Mouse (Mus musculus) limb, embryonic 13.5 days (tissue): ENCODE measurements around the gene Gm11146. TPM values are rescaled to one million over a fixed set of nuclear protein-coding genes. Genes with fewer than 3 reads are reported as not detected.

Source experiments
- ATAC-seq: fragments of 200-750 bp; cut with Nextera tagmentation; 2 replicates; pipeline ENCODE4 v1.8.0; 2017; ENCODE audit warnings: low read depth, moderate number of reproducible peaks, moderate TSS enrichment; ENCODE audit not compliant: low FRiP score
- H3K27ac ChIP-seq: fragments of 300-500 bp; sonication (generic); 2 replicates; pipeline ENCODE4 v1.5.1; 2015; ENCODE audit warnings: inconsistent platforms, mild to moderate bottlenecking, moderate library complexity
- H3K27me3 ChIP-seq: fragments of 300-500 bp; sonication (generic); 2 replicates; pipeline ENCODE4 v1.6.1; 2015; ENCODE audit warnings: mild to moderate bottlenecking, inconsistent platforms
- H3K36me3 ChIP-seq: fragments of 300-500 bp; sonication (generic); 2 replicates; pipeline ENCODE4 v1.6.1; 2015; ENCODE audit warnings: inconsistent platforms, mild to moderate bottlenecking, moderate library complexity
- H3K4me1 ChIP-seq: fragments of 300-500 bp; sonication (generic); 2 replicates; pipeline ENCODE4 v1.6.1; 2015; ENCODE audit warnings: inconsistent platforms
- H3K4me2 ChIP-seq: fragments of 300-500 bp; sonication (generic); replicated peaks from 2 replicates; pipeline ENCODE4 v1.6.1; 2015; ENCODE audit warnings: inconsistent platforms, mild to moderate bottlenecking, moderate library complexity
- H3K4me3 ChIP-seq: fragments of 300-500 bp; sonication (generic); 2 replicates; pipeline ENCODE4 v1.5.1; 2015; ENCODE audit warnings: moderate library complexity, mild to moderate bottlenecking, inconsistent platforms
- H3K9ac ChIP-seq: fragments of 300-500 bp; sonication (generic); 2 replicates; pipeline ENCODE4 v1.6.1; 2015; ENCODE audit warnings: mild to moderate bottlenecking, inconsistent platforms
- H3K9me3 ChIP-seq: fragments of 300-500 bp; sonication (generic); 2 replicates; pipeline ENCODE4 v1.6.1; 2016; ENCODE audit warnings: inconsistent platforms
- WGBS: fragments of 180-500 bp; shearing (Covaris S2); methylation state at CpG from one replicate; pipeline ENCODE4 v1.1.7; 2015; 5-methylcytosine and 5-hydroxymethylcytosine counted together
- polyA plus RNA-seq: library from polyadenylated mRNA; unstranded; fragments of >200 nt; fragmentation: Nextera tagmentation; extraction: Ambion mirVana; gene quantifications from 2 replicates; pipeline ENCODE4 v1.2.1, GENCODE M21; 2015

Gene Gm11146
- polyA plus RNA-seq, 1 experiment from 2014 or later: not detected

DNA sequence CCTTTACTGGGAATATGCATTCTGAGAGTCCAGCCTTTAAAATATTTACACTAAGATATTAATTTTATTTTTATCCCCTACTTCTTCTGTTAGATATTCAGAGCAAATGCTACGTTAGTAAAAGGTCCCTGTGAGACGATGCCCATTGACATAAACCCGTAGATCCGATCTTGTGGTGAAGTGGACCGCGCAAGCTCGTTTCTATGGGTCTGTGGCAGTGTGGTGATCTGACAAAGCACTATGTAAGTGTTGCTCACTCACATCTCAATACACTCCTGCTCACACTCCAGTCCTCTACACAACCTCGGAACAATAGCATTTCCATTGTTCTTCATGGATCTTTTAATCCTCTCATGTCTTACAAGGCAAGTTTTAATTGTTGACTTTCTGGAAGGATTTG lies 3.1 kb downstream of the Gm11146 start:
- Histone ChIP-seq H3K9ac (no peak overlapping the region), H3K4me3 (no peak overlapping the region), H3K4me2 (no peak overlapping the region), H3K27ac (no peak overlapping the region), H3K27me3 (no peaks in the 10 kb centered on the region), H3K9me3 (no peaks in the 10 kb centered on the region), H3K36me3 (peaks cover 8% of the 10 kb centered on the region), H3K4me1 (peaks cover 4% of the 10 kb centered on the region)
- 92% methylated on average over 8 of the region's 8 CpGs for WGBS
- no peak for ATAC-seq

DNA sequence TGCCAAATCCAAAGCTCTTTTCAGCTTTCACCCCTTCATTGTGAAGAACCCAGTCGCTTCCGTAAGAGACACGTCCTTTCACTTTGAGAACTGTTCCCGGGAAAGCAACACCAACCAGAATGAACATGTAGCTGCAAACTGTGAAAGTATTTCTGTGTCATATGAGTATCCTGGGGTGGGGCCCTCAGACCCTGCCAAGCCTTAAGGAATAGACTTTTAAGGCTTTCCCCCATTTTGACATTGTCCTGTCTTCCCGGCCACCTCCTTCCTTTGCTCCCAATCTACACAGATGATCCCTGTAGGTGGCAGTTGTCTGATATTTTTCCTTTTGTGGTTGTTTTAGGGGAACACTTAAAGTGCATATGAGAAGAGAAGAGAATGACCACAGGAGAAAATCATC lies 5.3 kb downstream of the Gm11146 start:
- Histone ChIP-seq H3K9ac (no peak overlapping the region), H3K4me1 (peaks cover 14% of the 10 kb centered on the region), H3K36me3 (peaks cover 8% of the 10 kb centered on the region), H3K27me3 (no peaks in the 10 kb centered on the region), H3K4me2 (no peak overlapping the region), H3K27ac (no peak overlapping the region), H3K9me3 (no peaks in the 10 kb centered on the region), H3K4me3 (no peak overlapping the region)
- no peak for ATAC-seq
- 87% methylated on average over 5 of the region's 5 CpGs for WGBS

DNA sequence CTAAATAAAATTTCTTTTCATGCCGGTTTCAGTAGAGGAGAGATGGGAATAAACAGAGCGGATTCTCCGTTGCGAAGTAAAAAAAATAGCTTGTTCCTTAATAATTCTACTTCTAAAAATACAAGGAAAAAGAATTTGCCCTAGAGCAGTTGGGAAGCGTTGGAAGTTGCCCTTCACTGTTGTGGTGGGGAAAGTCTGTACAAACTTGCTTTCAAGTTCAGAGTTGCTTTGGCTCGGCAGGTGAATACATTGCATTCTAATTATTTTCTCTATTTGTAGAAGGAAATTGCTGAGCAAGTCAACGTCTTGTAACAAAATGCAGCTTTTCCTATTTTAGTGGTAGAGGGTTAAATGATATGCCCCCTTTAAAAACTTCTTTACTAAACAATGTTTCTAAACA lies 6.2 kb downstream of the Gm11146 start:
- no peaks in the 10 kb centered on the region for H3K27me3 ChIP-seq
- no peak overlapping the region for H3K4me3 ChIP-seq
- no peak for ATAC-seq
- H3K4me2 ChIP-seq: no peak overlapping the region
- H3K9me3 ChIP-seq: no peaks in the 10 kb centered on the region
- H3K9ac ChIP-seq: no peak overlapping the region
- no peak overlapping the region for H3K27ac ChIP-seq
- 74% methylated on average over 7 of the region's 7 CpGs for WGBS
- H3K4me1 ChIP-seq: peaks cover 14% of the 10 kb centered on the region
- peaks cover 8% of the 10 kb centered on the region for H3K36me3 ChIP-seq

GRCm38 (mm10) chr16:77594553-77594952 lies 7.3 kb downstream of the Gm11146 start:
- ATAC-seq: no peak
- Histone ChIP-seq H3K36me3 (peaks cover 6% of the 10 kb centered on the region), H3K4me2 (no peak overlapping the region), H3K27me3 (no peaks in the 10 kb centered on the region), H3K9ac (no peak overlapping the region), H3K9me3 (no peaks in the 10 kb centered on the region), H3K4me1 (peaks cover 14% of the 10 kb centered on the region), H3K27ac (peak overlapping the region; percentile 44; the same call in 1 of the 2 replicates), H3K4me3 (no peak overlapping the region)
- WGBS: 78% methylated on average over 13 of the region's 13 CpGs

GRCm38 (mm10) chr16:77593828-77594421 lies 8.0 kb downstream of the Gm11146 start:
- peak overlapping the region; percentile 39; the same call in 1 of the 2 replicates for H3K27ac ChIP-seq
- ATAC-seq: peak; percentile 66; the same call in 1 of the 2 replicates
- H3K4me3 ChIP-seq: no peak overlapping the region
- H3K4me2 ChIP-seq: 0 out of 2 replicates have a peak overlapping the region, but pooled peaks have one; percentile 9
- H3K4me1 ChIP-seq: peaks cover 14% of the 10 kb centered on the region
- WGBS: 61% methylated on average over 12 of the region's 12 CpGs
- H3K27me3 ChIP-seq: no peaks in the 10 kb centered on the region
- H3K9me3 ChIP-seq: no peaks in the 10 kb centered on the region
- H3K9ac ChIP-seq: no peak overlapping the region
- H3K36me3 ChIP-seq: peaks cover 2% of the 10 kb centered on the region; the same call in 1 of the 2 replicates

DNA sequence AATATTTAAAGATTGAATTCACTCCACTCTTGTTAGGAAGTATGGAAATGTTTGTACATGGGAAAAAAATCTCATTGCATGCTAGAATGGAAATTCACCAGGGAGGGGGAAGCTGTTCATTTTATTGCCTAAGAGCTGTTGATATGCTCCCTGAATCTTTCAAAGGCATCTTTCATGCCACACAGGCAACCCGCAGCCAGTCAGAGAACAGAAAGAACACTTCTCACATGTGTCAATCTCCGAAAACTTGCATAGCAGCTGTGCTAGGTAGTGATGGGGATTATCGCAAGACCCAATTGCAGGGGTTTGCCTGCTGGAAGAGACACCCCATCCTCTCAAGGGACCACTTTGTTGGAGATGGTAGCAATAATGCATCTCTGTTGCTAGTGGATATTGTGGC lies 8.9 kb downstream of the Gm11146 start:
- no peak overlapping the region for H3K9ac ChIP-seq
- no peak overlapping the region for H3K4me2 ChIP-seq
- H3K27ac ChIP-seq: peak overlapping the region; percentile 6; the same call in 1 of the 2 replicates
- H3K27me3 ChIP-seq: no peaks in the 10 kb centered on the region
- H3K4me3 ChIP-seq: no peak overlapping the region
- peak; percentile 67 for ATAC-seq
- peaks cover 2% of the 10 kb centered on the region; the same call in 1 of the 2 replicates for H3K36me3 ChIP-seq
- H3K4me1 ChIP-seq: peaks cover 14% of the 10 kb centered on the region
- no peaks in the 10 kb centered on the region for H3K9me3 ChIP-seq
- WGBS: 48% methylated on average over 3 of the region's 3 CpGs

- Histone ChIP-seq H3K27me3 (no peaks in the 10 kb centered on the region), H3K9ac (no peak overlapping the region), H3K27ac (no peak overlapping the region), H3K36me3 (peaks cover 2% of the 10 kb centered on the region; the same call in 1 of the 2 replicates), H3K4me3 (no peak overlapping the region), H3K4me1 (peaks cover 4% of the 10 kb centered on the region; the same call in 1 of the 2 replicates), H3K4me2 (no peak overlapping the region), H3K9me3 (no peaks in the 10 kb centered on the region)
- ATAC-seq: peak; percentile 8; the same call in 1 of the 2 replicates
- WGBS: 76% methylated on average over 5 of the region's 5 CpGs
Measured at GRCm38 (mm10) chr16:77573036-77573435, 28.9 kb downstream of the Gm11146 start.

DNA sequence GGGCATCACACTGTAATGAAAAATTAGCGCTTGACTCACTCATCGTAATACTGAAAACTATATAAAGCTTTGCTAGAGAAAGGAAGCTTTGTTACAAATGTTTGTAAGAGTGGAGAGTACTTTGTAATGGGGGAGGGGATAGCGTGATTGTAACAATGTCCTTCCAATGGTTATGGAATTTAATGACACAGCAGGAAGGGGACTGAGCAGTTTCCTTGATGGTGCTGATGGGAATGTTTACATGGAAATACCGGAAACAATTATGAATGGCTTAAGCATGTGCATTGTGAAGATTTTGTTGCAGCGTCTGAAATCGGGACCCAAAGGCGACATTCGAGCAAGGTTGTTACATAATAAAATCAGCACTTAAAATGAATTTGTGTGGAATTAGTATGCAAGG lies 32.4 kb downstream of the Gm11146 start:
- Histone ChIP-seq H3K4me3 (no peak overlapping the region), H3K36me3 (peaks cover 2% of the 10 kb centered on the region; the same call in 1 of the 2 replicates), H3K9me3 (no peaks in the 10 kb centered on the region), H3K27ac (no peak overlapping the region), H3K4me1 (peaks cover 4% of the 10 kb centered on the region; the same call in 1 of the 2 replicates), H3K27me3 (no peaks in the 10 kb centered on the region), H3K4me2 (no peak overlapping the region), H3K9ac (no peak overlapping the region)
- ATAC-seq: no peak
- WGBS: 83% methylated on average over 8 of the region's 8 CpGs

- Histone ChIP-seq H3K36me3 (peaks cover 2% of the 10 kb centered on the region; the same call in 1 of the 2 replicates), H3K4me2 (no peak overlapping the region), H3K9ac (no peak overlapping the region), H3K4me3 (no peak overlapping the region), H3K9me3 (no peaks in the 10 kb centered on the region), H3K27me3 (no peaks in the 10 kb centered on the region), H3K4me1 (peaks cover 4% of the 10 kb centered on the region; the same call in 1 of the 2 replicates), H3K27ac (no peak overlapping the region)
- ATAC-seq: no peak
- WGBS: 77% methylated on average over 3 of the region's 3 CpGs
Measured at GRCm38 (mm10) chr16:77568384-77568783, 33.5 kb downstream of the Gm11146 start.

DNA sequence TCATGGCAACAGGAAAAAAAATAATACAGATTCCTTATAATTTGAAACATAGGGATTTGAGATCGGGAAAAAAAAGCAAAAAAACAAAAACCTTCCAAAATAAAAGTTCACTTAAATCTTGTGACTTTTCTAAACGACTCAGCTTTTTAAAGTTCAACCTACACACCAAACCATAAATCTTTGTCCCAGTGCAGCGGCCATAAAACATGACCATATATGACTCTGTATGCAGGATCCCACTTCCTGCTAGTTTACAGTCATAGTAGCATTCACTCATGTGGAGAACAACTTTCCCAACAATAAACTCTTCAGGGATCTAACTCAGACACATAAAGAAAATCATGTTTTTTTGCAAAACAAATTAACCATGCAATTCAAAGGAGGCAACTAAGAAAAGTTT lies 39.0 kb downstream of the Gm11146 start:
- Histone ChIP-seq H3K27ac (no peak overlapping the region), H3K4me2 (no peak overlapping the region), H3K9ac (no peak overlapping the region), H3K4me3 (no peak overlapping the region), H3K27me3 (no peaks in the 10 kb centered on the region), H3K36me3 (no peaks in the 10 kb centered on the region), H3K4me1 (no peaks in the 10 kb centered on the region; the same call in 1 of the 2 replicates), H3K9me3 (no peaks in the 10 kb centered on the region)
- 56% methylated on average over 3 of the region's 3 CpGs for WGBS
- no peak for ATAC-seq

DNA sequence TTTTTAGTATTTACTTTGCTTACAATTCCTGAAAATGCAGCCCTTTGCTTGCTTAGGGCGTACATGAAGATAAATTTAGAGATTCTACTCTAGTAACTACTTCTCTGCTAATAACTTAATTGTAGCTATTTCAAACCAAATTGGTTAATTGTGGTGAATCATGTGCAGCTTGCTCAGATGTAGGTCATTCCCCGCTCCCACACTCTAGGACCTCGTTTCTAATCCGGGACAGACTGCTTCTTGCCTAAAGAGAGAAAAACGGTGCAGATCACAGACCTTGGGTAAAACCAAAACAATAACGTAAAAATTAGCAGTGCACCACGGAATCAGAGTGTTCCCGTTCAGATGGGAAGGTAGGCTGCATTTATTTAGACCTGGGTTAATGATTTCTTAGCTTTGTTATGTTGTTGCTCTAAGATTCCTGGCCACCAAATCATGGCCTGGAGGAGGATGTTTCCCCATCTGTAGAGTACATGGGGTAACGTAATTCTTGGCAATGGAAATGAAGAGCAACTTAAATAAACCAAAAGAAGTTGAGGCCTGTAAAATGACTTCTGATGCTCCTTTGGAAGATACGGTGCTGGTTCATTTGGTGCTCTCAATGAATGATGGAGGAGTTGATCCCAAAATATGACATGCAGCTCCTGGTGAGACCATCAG lies 45.3 kb downstream of the Gm11146 start:
- Histone ChIP-seq H3K4me3 (no peak overlapping the region), H3K27ac (no peak overlapping the region), H3K9ac (no peak overlapping the region), H3K27me3 (no peaks in the 10 kb centered on the region), H3K36me3 (peaks cover 6% of the 10 kb centered on the region), H3K9me3 (no peaks in the 10 kb centered on the region), H3K4me1 (no peaks in the 10 kb centered on the region), H3K4me2 (no peak overlapping the region)
- 87% methylated on average over 10 of the region's 10 CpGs for WGBS
- no peak for ATAC-seq

- ATAC-seq: no peak
- H3K9me3 ChIP-seq: no peaks in the 10 kb centered on the region
- no peaks in the 10 kb centered on the region for H3K4me1 ChIP-seq
- H3K4me3 ChIP-seq: no peak overlapping the region
- H3K36me3 ChIP-seq: no peaks in the 10 kb centered on the region
- no peaks in the 10 kb centered on the region for H3K27me3 ChIP-seq
- H3K27ac ChIP-seq: no peak overlapping the region
- WGBS: 65% methylated on average over 3 of the region's 3 CpGs
- no peak overlapping the region for H3K9ac ChIP-seq
- no peak overlapping the region for H3K4me2 ChIP-seq
Measured at GRCm38 (mm10) chr16:77551051-77551450, 50.8 kb downstream of the Gm11146 start.
